Mouse (Mus musculus): ENCODE measurements at regions not wholly inside any gene's neighbourhood (a gene's known extent, or its start where the extent isn't known, plus 50 kb on each side); places are given as distances from the start of the nearest gene placed in this dataset.

GRCm38 (mm10) chr9:69845210-69845609 lies 84.5 kb upstream of the Foxb1 start:
- TF ChIP-seq CTCF (IDR thresholded peaks at IDR 0.05; ENCODE audit: low read depth) (no peak), EP300 (IDR thresholded peaks at IDR 0.05; ENCODE audit: low read depth) (no peak)
- 69% methylated on average over 9 of the region's 9 CpGs for WGBS (ENCODE audit: insufficient replicate concordance)
- Histone ChIP-seq H3K4me2 (ENCODE audit: low read depth, low read length) (no peak overlapping the region), H3K9ac (replicated peaks) (no peak overlapping the region), H3K27me3 (ENCODE audit: insufficient read depth, low read length) (no peaks in the 10 kb centered on the region), H3K9me3 (ENCODE audit: low read length) (no peaks in the 10 kb centered on the region), H3K4me1 (ENCODE audit: insufficient read depth) (no peaks in the 10 kb centered on the region), H3K4me3 (ENCODE audit: low read depth, low read length) (no peak overlapping the region), H3K27ac (ENCODE audit: low read depth) (no peak overlapping the region), H3K36me3 (replicated peaks; ENCODE audit: insufficient read depth, low read length) (no peaks in the 10 kb centered on the region)
- DNase-seq (no peak), ATAC-seq (no peak)

- TF ChIP-seq EP300 (IDR thresholded peaks at IDR 0.05; ENCODE audit: low read depth): no peak
- TF ChIP-seq CTCF (IDR thresholded peaks at IDR 0.05; ENCODE audit: low read depth): no peak
- H3K4me1 ChIP-seq (ENCODE audit: insufficient read depth): no peaks in the 10 kb centered on the region
Observed at GRCm38 (mm10) chr9:69856621-69857020, 95.9 kb upstream of the Foxb1 start.

GRCm38 (mm10) chr9:69858619-69859018 lies 97.9 kb upstream of the Foxb1 start:
- Histone ChIP-seq H3K36me3 (replicated peaks; ENCODE audit: insufficient read depth, low read length) (no peaks in the 10 kb centered on the region), H3K9ac (replicated peaks) (no peak overlapping the region), H3K27ac (ENCODE audit: low read depth) (no peak overlapping the region), H3K4me3 (ENCODE audit: low read depth, low read length) (no peak overlapping the region), H3K9me3 (ENCODE audit: low read length) (no peaks in the 10 kb centered on the region), H3K4me2 (ENCODE audit: low read depth, low read length) (no peak overlapping the region), H3K4me1 (ENCODE audit: insufficient read depth) (no peaks in the 10 kb centered on the region), H3K27me3 (ENCODE audit: insufficient read depth, low read length) (no peaks in the 10 kb centered on the region)
- 75% methylated on average over 3 of the region's 3 CpGs for WGBS (ENCODE audit: insufficient replicate concordance)
- TF ChIP-seq CTCF (IDR thresholded peaks at IDR 0.05; ENCODE audit: low read depth): no peak
- TF ChIP-seq EP300 (IDR thresholded peaks at IDR 0.05; ENCODE audit: low read depth): no peak
- DNase-seq: no peak
- no peak for ATAC-seq

More at GRCm38 (mm10) chr9:69856621-69857020, 95.9 kb upstream of the Foxb1 start:
- H3K4me2 ChIP-seq (ENCODE audit: low read depth, low read length): no peak overlapping the region
- H3K4me3 ChIP-seq (ENCODE audit: low read depth, low read length): no peak overlapping the region
- H3K27ac ChIP-seq (ENCODE audit: low read depth): no peak overlapping the region
- ATAC-seq (no peak), DNase-seq (peak; percentile 14)
- H3K9me3 ChIP-seq (ENCODE audit: low read length): no peaks in the 10 kb centered on the region
- no peaks in the 10 kb centered on the region for H3K27me3 ChIP-seq (ENCODE audit: insufficient read depth, low read length)
- 83% methylated on average over 7 of the region's 7 CpGs for WGBS (ENCODE audit: insufficient replicate concordance)
- no peaks in the 10 kb centered on the region for H3K36me3 ChIP-seq (replicated peaks; ENCODE audit: insufficient read depth, low read length)
- no peak overlapping the region for H3K9ac ChIP-seq (replicated peaks)

- DNase-seq (peak; percentile 16), ATAC-seq (no peak)
- no peaks in the 10 kb centered on the region for H3K36me3 ChIP-seq (replicated peaks; ENCODE audit: insufficient read depth, low read length)
- H3K27ac ChIP-seq (ENCODE audit: low read depth): no peak overlapping the region
- WGBS (ENCODE audit: insufficient replicate concordance): 77% methylated on average over 4 of the region's 4 CpGs
- TF ChIP-seq EP300 (IDR thresholded peaks at IDR 0.05; ENCODE audit: low read depth) (no peak), CTCF (IDR thresholded peaks at IDR 0.05; ENCODE audit: low read depth) (peak; percentile 51)
- no peak overlapping the region for H3K4me3 ChIP-seq (ENCODE audit: low read depth, low read length)
- H3K4me2 ChIP-seq (ENCODE audit: low read depth, low read length): no peak overlapping the region
- no peaks in the 10 kb centered on the region for H3K9me3 ChIP-seq (ENCODE audit: low read length)
- H3K9ac ChIP-seq (replicated peaks): no peak overlapping the region
- no peaks in the 10 kb centered on the region for H3K4me1 ChIP-seq (ENCODE audit: insufficient read depth)
- no peaks in the 10 kb centered on the region for H3K27me3 ChIP-seq (ENCODE audit: insufficient read depth, low read length)
Observed at GRCm38 (mm10) chr9:69870182-69870581, 109.4 kb upstream of the Foxb1 start.

GRCm38 (mm10) chr9:69886351-69886750 lies 102.9 kb upstream of the Bnip2 start:
- DNase-seq (no peak), ATAC-seq (no peak)
- H3K4me1 ChIP-seq (ENCODE audit: insufficient read depth): no peaks in the 10 kb centered on the region
- H3K36me3 ChIP-seq (replicated peaks; ENCODE audit: insufficient read depth, low read length): no peaks in the 10 kb centered on the region
- no peak overlapping the region for H3K9ac ChIP-seq (replicated peaks)
- no peak for TF ChIP-seq EP300 (IDR thresholded peaks at IDR 0.05; ENCODE audit: low read depth)
- TF ChIP-seq CTCF (IDR thresholded peaks at IDR 0.05; ENCODE audit: low read depth): no peak
- no peaks in the 10 kb centered on the region for H3K9me3 ChIP-seq (ENCODE audit: low read length)
- no peaks in the 10 kb centered on the region for H3K27me3 ChIP-seq (ENCODE audit: insufficient read depth, low read length)
- WGBS (ENCODE audit: insufficient replicate concordance): 69% methylated on average over 5 of the region's 5 CpGs
- no peak overlapping the region for H3K4me3 ChIP-seq (ENCODE audit: low read depth, low read length)
- no peak overlapping the region for H3K27ac ChIP-seq (ENCODE audit: low read depth)
- no peak overlapping the region for H3K4me2 ChIP-seq (ENCODE audit: low read depth, low read length)

GRCm38 (mm10) chr9:69898016-69898415 lies 91.2 kb upstream of the Bnip2 start:
- Histone ChIP-seq H3K36me3 (replicated peaks; ENCODE audit: insufficient read depth, low read length) (no peaks in the 10 kb centered on the region), H3K27ac (ENCODE audit: low read depth) (no peak overlapping the region), H3K4me2 (ENCODE audit: low read depth, low read length) (no peak overlapping the region), H3K4me1 (ENCODE audit: insufficient read depth) (no peaks in the 10 kb centered on the region), H3K9me3 (ENCODE audit: low read length) (no peaks in the 10 kb centered on the region), H3K27me3 (ENCODE audit: insufficient read depth, low read length) (0 out of 2 replicates have a peak, but pooled peaks cover 3% of the 10 kb centered on the region), H3K9ac (replicated peaks) (no peak overlapping the region), H3K4me3 (ENCODE audit: low read depth, low read length) (no peak overlapping the region)
- 49% methylated on average over 10 of the region's 10 CpGs for WGBS (ENCODE audit: insufficient replicate concordance)
- no peak for TF ChIP-seq EP300 (IDR thresholded peaks at IDR 0.05; ENCODE audit: low read depth)
- no peak for TF ChIP-seq CTCF (IDR thresholded peaks at IDR 0.05; ENCODE audit: low read depth)
- ATAC-seq: no peak
- no peak for DNase-seq

GRCm38 (mm10) chr9:69899371-69899770 lies 89.9 kb upstream of the Bnip2 start:
- H3K27ac ChIP-seq (ENCODE audit: low read depth): no peak overlapping the region
- TF ChIP-seq EP300 (IDR thresholded peaks at IDR 0.05; ENCODE audit: low read depth): no peak
- TF ChIP-seq CTCF (IDR thresholded peaks at IDR 0.05; ENCODE audit: low read depth): peak; percentile 29; the same call in 1 of the 2 replicates
- no peak for ATAC-seq
- no peaks in the 10 kb centered on the region for H3K4me1 ChIP-seq (ENCODE audit: insufficient read depth)
- H3K9ac ChIP-seq (replicated peaks): no peak overlapping the region
- H3K36me3 ChIP-seq (replicated peaks; ENCODE audit: insufficient read depth, low read length): no peaks in the 10 kb centered on the region
- H3K4me3 ChIP-seq (ENCODE audit: low read depth, low read length): no peak overlapping the region
- DNase-seq: no peak
- H3K27me3 ChIP-seq (ENCODE audit: insufficient read depth, low read length): 0 out of 2 replicates have a peak, but pooled peaks cover 3% of the 10 kb centered on the region
- WGBS (ENCODE audit: insufficient replicate concordance): 36% methylated on average over 11 of the region's 11 CpGs
- no peaks in the 10 kb centered on the region for H3K9me3 ChIP-seq (ENCODE audit: low read length)
- no peak overlapping the region for H3K4me2 ChIP-seq (ENCODE audit: low read depth, low read length)

All from liver, postnatal 0 days (tissue).